Mouse (Mus musculus) heart, postnatal 0 days (tissue): Measurements from ENCODE around the gene Krt20.

ENCODE experiments used
- CTCF ChIP-seq: IDR thresholded peaks from 2 replicates; pipeline ENCODE4 v1.5.1; 2016; ENCODE audit warnings: antibody characterized with exemption, control low read depth, low read depth
- EP300 ChIP-seq: IDR thresholded peaks from 2 replicates; pipeline ENCODE4 v1.6.1; 2016; ENCODE audit warnings: antibody characterized with exemption, low read depth

DNA sequence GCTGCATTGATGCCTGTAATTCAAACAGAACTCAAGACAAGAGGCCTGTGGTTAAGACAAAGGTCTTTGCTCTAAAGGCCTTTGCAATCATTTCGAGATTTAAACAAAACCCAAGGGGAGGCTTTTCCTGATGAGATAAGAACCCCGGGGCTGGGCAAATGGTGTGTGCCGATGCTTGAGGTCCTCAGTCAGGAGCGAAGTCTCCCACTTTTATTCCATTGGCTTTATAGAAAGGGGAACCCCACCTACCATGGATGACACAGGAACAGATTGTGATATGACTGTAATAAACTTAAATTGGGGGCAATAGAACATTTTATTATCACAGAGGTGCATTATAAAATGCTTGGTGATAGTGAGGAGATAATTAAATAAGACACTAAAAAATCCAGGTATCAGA is 1.3 kb downstream of the Krt20 start:
- TF ChIP-seq EP300 = no peak
- TF ChIP-seq CTCF = no peak
